Mouse (Mus musculus): ENCODE results near the gene Fsd2.

Gene Fsd2

DNA sequence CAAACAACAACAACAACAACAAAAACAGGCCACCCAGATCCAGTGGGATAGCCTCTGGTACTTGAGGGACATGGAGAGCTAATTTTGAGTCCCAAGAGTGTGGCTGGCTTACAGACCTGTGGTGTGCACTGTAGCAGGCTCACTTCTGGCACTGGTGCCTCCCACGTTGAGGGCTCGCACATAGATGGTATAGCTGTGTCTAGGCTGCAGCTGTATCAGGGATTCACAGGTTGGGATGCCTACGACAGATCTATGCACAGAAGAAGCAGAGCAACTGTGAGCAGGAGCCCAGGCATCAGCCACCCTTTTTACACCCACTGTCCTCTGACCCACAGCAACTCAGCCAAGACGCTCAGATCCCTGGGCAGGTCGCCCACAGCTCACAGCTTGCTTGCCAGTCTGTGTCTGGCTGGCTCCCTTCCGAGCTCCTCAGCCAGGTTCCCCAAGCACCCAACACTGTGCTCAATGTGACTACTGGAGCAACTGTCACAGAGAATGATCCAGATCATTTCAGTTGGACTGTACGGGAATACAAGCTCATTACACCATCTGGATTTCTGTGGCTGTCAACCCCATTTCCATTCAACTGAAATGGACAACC, 24.7 kb downstream of the Fsd2 start:
- peak; percentile 20 for DNase-seq (ENCODE audit: low spot score)

DNA sequence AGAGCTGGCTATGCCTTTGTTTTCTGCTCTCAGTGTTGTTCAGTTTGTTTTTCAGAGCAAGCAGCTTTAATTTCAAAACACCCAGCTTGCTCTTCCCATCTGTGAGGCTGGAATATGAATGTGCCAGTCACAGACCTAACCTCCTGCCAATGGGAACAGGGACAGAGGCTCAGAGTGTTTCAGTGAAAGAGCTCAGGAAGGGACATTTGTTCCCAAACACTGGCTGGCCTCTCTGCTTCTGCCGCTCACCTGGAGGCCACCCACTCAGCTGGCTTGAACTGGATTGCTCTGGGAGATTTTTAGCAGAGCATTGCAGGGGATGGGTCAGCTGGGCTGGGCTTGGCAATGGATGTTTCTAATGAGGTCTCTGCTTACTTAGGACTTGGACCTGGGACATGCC, 25.7 kb downstream of the Fsd2 start:
- no peak for DNase-seq (ENCODE audit: low spot score)

DNA sequence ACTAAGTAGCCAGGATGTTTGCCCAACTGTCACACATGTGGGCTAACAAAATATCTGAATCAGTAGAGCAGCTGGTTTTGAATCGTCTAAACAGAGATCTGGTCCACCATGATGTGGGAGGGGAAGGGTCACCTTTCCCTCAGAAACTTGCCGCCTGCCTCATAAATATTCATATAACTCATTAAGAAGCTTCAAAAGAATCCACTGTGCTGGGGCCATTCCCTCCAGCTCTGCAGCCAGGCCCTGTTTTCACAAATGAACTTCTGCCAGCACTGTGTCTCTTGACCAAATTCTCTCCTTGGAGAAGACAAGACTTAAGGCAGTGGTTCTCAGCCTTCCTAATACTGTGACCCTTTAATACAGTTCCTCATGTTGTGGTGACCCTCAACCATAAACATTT, 27.2 kb downstream of the Fsd2 start:
- DNase-seq (ENCODE audit: low spot score), result no peak

DNA sequence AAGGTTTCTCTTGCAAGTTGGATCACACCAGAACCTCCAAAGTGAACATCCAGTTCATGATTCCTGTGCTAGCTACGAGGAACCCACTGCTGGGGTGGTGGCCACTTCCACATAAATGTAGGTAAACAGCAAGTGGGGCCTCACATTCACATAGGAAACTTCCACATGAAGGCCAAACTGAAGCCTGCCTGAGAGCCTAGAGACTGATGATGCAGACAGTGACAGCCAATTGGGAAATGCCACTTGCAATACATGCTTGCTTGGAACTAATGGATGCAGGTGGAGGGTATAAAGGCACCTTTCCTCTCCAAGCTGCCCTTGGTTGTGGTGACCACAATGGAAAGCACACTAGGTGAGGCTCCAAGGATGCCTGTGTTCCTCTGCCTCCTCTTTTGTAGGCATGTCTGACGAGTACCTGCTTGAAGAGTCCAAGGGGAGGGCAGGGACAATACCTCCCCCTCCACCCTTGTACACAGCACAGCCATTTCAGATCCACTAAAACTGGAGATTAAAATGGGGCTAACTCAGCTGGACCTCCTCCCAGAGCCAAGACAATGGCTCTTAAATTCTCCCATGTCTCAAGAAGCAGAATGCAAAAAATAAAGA, 28.6 kb downstream of the Fsd2 start:
- no peak for DNase-seq (ENCODE audit: low spot score)

DNA sequence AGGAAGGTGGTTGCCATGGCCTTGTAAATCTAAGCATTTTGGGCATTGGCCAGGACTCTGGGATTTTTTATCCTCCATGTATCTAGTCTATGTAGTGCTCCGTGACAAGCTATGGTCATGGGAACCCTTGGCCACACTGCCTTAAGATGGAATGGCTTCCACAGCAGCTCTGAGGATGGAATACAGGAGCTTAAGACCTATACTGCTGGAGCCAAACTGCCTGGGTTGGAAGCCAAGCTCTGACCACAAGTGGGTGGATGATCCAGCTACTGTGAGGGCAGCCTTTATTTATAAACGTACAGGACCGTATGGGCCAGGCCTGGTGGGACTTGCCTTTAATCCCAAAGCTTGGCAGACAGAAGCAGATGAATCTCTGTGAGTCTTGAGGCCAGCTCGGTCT, 30.3 kb downstream of the Fsd2 start:
- DNase-seq (ENCODE audit: low spot score), result no peak

DNA sequence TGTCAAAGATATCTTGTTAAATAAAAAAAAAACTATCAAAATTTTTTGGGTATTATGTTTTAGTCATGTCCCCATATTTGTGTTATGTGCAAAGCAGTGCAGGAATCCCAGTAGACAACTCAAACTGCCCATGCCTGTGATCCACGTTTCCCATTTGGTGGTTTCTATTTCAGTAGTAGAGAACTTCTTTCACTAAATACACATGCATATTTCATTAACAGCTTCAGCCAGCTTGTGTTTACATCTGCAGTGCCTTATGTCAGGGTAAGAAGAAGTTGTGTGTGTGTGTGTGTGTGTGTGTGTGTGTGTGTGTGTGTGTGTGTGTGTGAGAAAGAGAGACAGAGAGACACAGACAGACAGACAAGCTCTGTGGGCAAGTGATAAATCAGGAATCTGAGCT, 35.3 kb downstream of the Fsd2 start:
- no peak for DNase-seq (ENCODE audit: low spot score)

DNA sequence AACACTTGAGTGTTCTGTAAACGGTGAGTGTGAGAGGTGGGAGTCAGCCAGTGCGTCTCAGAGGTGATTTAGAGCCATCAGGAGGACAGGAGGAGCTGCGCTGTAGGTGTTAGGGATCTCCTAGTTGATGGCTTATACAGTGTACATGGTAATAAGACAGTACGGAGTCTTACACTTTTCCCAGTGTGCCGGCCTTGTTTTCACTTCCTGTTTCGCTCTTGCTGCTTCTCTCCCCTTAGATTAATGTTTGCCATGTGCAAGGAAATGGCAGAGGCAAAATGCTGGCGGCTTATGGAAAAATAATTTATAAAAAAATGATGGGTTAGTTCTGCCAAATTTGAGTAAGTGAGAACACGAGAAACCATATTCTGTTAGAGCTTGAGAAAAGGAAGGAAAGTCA, 37.8 kb downstream of the Fsd2 start:
- no peak for DNase-seq (ENCODE audit: low spot score)

DNA sequence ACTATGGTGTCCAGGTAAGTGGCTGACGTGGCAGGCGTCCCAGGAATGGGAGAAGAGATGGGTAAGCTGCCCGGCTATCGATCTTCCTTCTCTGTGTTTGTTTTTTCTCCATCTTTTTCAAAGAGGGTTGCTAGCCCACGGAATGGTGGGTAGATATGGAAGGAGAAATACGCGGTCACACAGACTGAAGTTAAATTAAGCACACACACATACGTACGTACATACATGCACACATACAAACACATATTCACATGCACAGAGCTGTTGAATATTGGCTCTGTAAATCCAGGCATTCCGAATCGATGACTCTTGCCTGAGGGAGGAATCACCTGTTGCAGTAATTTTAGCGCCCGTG, 43.1 kb downstream of the Fsd2 start:
- DNase-seq (ENCODE audit: low spot score), result no peak

DNA sequence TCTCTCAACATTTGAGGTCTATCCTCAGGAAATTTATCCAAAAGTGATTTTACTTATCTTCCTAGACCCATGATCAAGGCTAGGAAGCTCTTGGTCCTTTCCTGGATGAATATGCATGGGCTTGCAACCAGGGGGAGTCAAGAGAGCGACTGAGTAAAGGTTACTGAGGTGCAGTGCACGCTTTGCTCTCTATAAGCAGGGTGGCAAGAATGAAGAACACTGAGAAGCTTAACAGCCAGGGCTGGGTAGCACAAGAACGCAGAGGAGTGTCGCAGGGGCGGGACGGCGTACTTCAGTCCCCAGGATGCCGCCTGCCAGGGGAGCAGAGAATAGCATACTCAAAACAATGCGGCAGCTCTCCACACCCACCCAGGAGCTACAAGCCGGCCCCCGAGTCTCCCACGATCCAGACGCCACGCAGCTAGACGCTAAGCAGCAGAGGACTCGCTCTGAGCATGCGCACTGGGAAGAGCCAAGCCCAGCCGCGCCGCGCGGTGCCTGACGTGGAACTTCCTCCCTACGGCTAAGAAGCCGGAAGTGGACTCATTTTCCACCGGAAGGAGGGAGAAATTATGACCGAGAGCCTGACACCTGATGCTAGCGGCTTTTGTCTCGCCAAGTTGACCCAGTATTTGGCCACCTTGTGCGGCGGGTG, 43.6 kb downstream of the Fsd2 start:
- DNase-seq (ENCODE audit: low spot score), result peak; percentile 83

DNA sequence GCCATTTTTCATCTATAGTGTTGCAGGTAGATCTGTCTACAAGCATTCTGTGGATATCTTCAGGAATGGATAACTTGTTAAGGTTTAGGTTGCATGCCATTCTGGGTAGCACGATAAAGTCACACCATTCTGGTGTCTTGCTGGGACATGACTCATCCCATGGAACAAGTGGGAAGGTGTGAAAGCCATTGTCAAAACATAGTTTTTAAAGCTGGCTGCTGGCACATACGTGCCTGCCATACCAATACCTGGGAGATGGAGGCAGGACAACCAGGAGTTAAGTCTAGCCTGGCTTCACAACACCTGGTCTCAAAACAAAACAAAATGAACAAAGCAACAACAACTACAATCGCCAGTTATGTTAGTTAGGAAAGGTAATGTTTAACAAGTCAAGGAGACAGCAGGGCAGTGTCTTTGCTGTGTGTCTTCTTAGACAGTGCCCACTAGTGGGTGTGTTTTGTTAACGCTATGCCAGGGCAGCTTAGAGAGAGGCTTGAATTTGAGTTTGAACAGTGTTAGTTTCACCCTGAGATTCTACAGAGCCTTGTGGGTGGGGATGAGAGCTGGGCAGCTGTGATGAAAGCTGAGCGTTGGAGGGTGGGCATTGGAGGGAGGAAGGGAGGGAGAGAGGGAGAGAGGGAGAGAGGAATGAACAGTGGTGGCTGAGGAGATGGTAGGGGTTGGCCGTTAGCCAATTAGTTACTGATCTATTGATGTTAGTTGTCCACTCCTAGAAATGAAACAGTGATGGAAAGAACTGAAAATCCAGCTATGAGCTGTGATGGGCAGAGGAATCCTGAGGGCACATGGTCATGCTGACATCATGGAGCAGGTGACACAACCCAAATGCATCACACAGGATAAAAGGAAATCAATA, 50.4 kb downstream of the Fsd2 start:
- no peak for DNase-seq (ENCODE audit: low spot score)

DNA sequence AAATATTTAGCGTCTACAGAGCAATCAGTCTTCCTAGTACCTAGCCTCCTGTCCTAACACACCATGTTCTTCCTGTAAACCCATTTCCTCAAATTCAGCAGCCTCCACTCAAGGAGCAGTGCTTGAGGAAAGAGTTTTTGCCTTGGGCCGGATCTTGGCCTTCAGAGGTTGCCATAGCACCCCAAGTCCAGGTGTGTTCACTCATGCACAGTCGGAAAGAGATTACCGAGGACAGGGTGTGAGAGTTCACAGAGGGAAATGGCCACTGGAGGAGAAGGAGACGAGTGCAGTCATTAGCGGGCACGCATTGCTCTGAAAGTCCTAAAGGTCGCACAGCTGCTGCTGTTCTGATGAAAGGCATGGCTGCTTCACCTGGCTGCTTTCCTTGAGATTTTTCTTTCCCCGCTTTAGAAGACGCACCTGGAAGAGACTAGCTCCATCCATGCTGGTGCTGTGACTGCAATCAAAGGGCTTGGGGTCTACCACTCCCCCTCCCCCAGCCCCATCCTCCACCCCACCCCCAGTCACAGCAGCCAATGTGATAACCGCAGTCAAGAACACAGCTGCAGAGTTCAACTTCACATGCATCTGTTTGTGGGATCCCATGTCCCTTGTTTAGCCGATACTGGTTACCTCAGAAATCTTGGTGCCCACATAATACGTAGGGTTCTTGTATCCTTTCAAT, 51.7 kb downstream of the Fsd2 start:
- DNase-seq (ENCODE audit: low spot score), result no peak

DNA sequence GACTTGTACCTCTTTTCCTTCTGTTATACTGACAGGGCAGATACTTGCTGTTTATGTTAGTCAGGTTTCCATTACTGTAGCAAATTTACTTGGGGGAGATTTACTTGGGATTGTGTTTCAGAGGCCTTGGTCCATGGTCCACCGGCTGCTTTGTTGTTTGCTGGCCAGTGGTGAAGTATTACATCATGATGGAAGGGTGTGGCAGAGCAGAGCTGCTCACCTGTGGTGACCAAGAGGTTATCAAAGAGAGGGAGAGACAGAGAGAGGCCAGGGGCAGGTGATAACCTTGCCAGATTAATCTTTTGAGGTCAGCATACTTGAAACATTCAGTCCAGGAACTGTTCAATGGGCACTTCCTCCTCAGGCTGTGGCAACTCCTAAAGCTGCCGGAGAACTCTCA, 65.7 kb downstream of the Fsd2 start:
- no peak for DNase-seq (ENCODE audit: low spot score)

DNA sequence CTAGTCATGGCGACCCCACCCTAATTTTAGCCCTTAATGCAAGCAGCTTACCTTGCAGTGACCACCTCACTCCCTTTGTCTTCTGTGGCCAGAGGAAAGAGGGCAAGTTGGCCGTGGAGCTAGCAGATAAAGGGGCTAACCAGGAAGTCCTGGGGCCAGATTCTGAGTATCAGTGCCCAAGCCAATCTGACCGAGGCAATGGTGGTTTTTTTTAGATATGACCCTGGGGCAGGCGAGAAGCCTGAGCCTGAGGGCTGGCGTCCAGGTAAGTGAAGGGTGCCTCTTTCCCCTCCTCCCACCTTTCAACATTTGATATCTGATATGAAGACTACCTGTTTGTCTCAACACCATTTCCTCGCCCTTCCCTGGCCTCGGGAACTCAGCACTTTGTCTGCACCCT, 68.6 kb downstream of the Fsd2 start, which contains the start of gene BC048679:
Gene BC048679, minus strand, starts transcription at position 101 of the 400 bp plus-strand sequence.
- DNase-seq (ENCODE audit: low spot score), result no peak

DNA sequence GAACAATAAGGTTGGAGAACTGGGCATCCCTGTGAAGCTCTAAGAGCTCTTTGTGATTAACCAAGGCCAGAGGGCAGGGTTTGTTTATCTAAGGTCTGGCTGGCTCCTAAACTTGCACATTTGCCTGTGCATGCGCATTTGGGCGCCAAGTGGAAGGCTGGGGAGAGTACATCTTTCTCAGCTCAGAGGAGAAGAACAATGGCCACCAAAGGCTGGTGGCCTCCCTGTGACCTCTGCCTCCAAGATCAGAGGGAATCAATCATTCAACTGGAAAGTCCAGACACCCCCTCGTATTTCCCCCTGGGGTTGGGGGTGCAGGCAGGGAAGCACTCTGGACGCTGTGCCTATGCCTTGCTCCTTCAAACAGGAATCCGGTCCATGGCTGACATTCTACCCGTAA, 69.6 kb downstream of the Fsd2 start:
- no peak for DNase-seq (ENCODE audit: low spot score)

DNA sequence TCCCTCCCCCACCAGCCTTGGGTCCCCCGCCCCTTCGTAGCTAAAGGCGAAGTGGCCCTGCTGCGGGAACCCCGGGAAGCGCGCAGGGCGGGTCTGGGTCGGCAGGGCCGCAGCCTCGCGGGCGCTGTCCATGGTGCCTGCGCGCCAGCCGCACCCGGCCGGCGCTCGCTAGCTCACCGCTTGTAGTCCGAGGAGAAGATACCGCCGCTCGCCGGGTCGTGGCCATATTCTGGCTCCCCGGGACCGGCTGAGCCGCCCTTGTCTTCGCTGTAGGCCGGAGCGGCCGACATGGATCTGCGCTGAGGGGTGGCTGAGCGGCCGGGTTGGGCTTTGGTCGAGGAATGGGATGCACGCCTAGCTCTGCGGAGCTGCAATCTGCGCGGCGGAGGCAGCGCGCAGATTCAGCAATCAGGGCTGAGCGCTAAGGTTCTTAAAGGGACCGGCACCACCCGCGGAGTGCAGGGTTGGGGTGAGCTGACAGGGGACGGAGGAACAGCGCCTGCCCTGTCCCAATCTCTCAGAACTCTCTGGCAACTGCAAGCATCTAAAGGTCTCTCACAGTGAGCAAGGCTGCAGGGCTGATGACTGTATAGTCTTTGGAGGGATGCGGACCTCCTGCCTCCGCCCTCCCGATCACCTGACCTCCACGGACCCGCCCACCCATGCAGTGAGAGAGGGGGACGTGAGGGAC, 73.3 kb downstream of the Fsd2 start, which contains the start of gene Ap3b2:
Gene Ap3b2, minus strand, starts transcription at position 595 of the 691 bp plus-strand sequence.
- peak; percentile 33 for DNase-seq (ENCODE audit: low spot score)

DNA sequence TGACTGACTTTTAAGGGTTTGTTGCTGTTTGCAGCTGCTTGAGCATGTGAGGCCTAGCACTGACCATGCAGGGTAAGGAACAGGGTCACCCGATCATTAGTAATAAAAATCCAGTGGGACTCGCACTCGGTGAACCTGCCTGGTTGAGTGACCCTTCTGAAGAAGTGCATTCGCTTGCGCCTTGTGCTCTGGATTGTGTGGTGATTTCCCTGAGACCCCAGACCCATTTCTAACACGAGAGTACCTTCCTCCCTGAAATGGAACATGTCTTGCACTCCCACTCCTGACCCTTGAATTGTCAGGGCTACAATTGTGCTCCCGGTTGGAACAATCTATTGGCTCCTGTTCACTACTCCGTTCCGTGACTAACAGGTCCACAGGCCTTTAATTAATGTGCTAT, 74.1 kb downstream of the Fsd2 start:
- DNase-seq (ENCODE audit: low spot score), result no peak

DNA sequence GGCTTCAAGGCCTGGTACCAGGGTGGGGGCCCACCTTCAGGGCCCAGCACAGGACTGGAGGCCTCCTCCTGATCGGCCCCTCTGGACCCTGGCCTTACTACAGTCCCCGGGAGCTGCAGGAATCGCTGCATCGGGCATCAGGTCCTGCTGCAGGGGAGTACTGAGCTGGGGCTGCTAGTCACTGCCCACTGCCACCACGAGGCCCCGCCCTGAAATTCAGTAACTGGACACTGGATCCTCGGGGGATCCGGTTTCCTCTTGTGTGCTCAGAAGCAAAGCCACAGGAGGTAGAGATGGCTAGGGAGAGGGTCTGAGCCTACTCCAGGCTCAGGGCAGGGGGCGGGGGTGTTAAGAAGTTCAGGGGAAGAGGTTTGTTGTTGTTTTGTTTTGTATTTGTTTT, 77.1 kb downstream of the Fsd2 start:
- no peak for DNase-seq (ENCODE audit: low spot score)

All from ovary, adult 18-20 months (tissue).